Mouse (Mus musculus) ES-E14 (cell line): ENCODE data around the gene Ddx19a. TPM values are rescaled to one million over a fixed set of nuclear protein-coding genes. Genes with fewer than 3 reads are reported as not detected.
A peak's percentile ranks its signal among the peaks of the same experiment; 100 is the strongest.
"Not testable (repeated sequence)": the region's sequence is repeated elsewhere in the genome, so short reads cannot be mapped to it uniquely, and the experiment has no call there.

Experiments
- DNase-seq: peaks from one replicate; pipeline ENCODE4 v3.0.0-alpha.2; 2013; ENCODE audit warnings: low read depth, low spot score
- H3K27ac ChIP-seq: 2 replicates; pipeline ENCODE4 v1.5.1; 2012; ENCODE audit warnings: low read depth, mild to moderate bottlenecking, low read length, moderate library complexity, mixed read lengths; ENCODE audit not compliant: poor library complexity, insufficient read depth, severe bottlenecking
- H3K36me3 ChIP-seq: 2 replicates; pipeline ENCODE4 v1.6.1; 2012; ENCODE audit warnings: mild to moderate bottlenecking, low read length, moderate library complexity, mixed read lengths; ENCODE audit not compliant: control insufficient read depth, poor library complexity, insufficient read depth, severe bottlenecking
- H3K4me1 ChIP-seq, 2 experiments: fragments of 150-350 bp in 1 of 2; sonication (generic) in 1 of 2; 2 replicates each; pipeline ENCODE4 v1.6.1; 2012; ENCODE audit warnings: low read length in 2 of 2, mild to moderate bottlenecking in 1 of 2, mixed read lengths in 1 of 2; ENCODE audit not compliant: control insufficient read depth in 2 of 2, insufficient read depth in 2 of 2, poor library complexity in 1 of 2
- H3K4me3 ChIP-seq, 2 experiments: fragments of 150-350 bp in 1 of 2; sonication (generic) in 1 of 2; 2 replicates each; pipeline ENCODE4 v1.5.1; 2012; ENCODE audit warnings: low read length in 2 of 2, low read depth in 1 of 2, mild to moderate bottlenecking in 1 of 2, mixed read lengths in 1 of 2; ENCODE audit not compliant: insufficient read depth in 1 of 2, poor library complexity in 1 of 2, severe bottlenecking in 1 of 2
- H3K9ac ChIP-seq: 2 replicates; pipeline ENCODE4 v1.6.1; 2012; ENCODE audit warnings: low read depth, mild to moderate bottlenecking, low read length, mixed read lengths; ENCODE audit not compliant: poor library complexity, insufficient read depth, severe bottlenecking
- H3K9me3 ChIP-seq: fragments of 150-350 bp; sonication (generic); 2 replicates; pipeline ENCODE4 v1.6.1; 2012; ENCODE audit warnings: low read depth, mild to moderate bottlenecking, low read length; ENCODE audit not compliant: control insufficient read depth, insufficient read depth
- CHD2 ChIP-seq: IDR thresholded peaks from 2 replicates; pipeline ENCODE4 v1.6.1; 2014; ENCODE audit warnings: mild to moderate bottlenecking, low read depth, low read length, inconsistent platforms
- HCFC1 ChIP-seq: IDR thresholded peaks from 2 replicates; pipeline ENCODE4 v1.6.1; 2012; ENCODE audit warnings: low read length, inconsistent platforms, borderline replicate concordance; ENCODE audit not compliant: insufficient read depth
- MAFK ChIP-seq: IDR thresholded peaks from 2 replicates; pipeline ENCODE4 v1.6.1; 2014; ENCODE audit warnings: mild to moderate bottlenecking, low read depth, low read length, inconsistent platforms; ENCODE audit not compliant: insufficient read depth
- ZC3H11A ChIP-seq: IDR thresholded peaks from 2 replicates; pipeline ENCODE4 v1.6.1; 2012; ENCODE audit warnings: low read depth, mild to moderate bottlenecking, inconsistent platforms, low read length, borderline replicate concordance
- ZNF384 ChIP-seq: IDR thresholded peaks from 2 replicates; pipeline ENCODE4 v1.6.1; 2012; ENCODE audit warnings: low read depth, low read length, inconsistent platforms
- in situ Hi-C, 2 experiments: fragments of 600-800 bp; cut with MboI; formaldehyde crosslinking; loops; one replicate each; pipeline ENCODE4 v1.15.1; 2025; ENCODE audit warnings: low sequenced_read_pairs in 2 of 2, inconsistent platforms in 1 of 2; ENCODE audit not compliant: unreplicated experiment in 2 of 2
- total RNA-seq: library from RNA; depleted of rRNA; stranded (reverse); fragments of 300-350 nt; gene quantifications from 2 replicates; pipeline ENCODE4 v1.2.3, GENCODE M21; 2012

The Ddx19a gene
- total RNA-seq, 1 experiment, result 35.5 TPM

GRCm38 (mm10) chr8:111029589-111029988 lies 32.0 kb upstream of the Ddx19a start:
- peak; percentile 85 for DNase-seq
- in situ Hi-C loops, result no loop called here
- peak overlapping the region; percentile 41 to 70; a peak in 3 of 4 replicates for H3K4me3 ChIP-seq

GRCm38 (mm10) chr8:111027391-111027937 lies 29.9 kb upstream of the Ddx19a start:
- Histone ChIP-seq H3K4me3 (peak overlapping the region; percentile 84 to 87), H3K36me3 (no peaks in the 10 kb centered on the region), H3K9ac (peak overlapping the region; percentile 90), H3K9me3 (no peaks in the 10 kb centered on the region), H3K4me1 (peaks cover 0 to 3% of the 10 kb centered on the region in 2 experiments; a peak in 2 of 4 replicates), H3K27ac (no peak overlapping the region; the same call in 1 of the 2 replicates)
- peak; percentile 79; the same call in 1 of the 2 replicates for TF ChIP-seq HCFC1
- no peak for TF ChIP-seq ZC3H11A
- no peak for TF ChIP-seq MAFK
- TF ChIP-seq ZNF384, result no peak
- TF ChIP-seq CHD2, result no peak
- in situ Hi-C loops, result no loop called here
- peak; percentile 53 for DNase-seq

More at GRCm38 (mm10) chr8:111029589-111029988, 32.0 kb upstream of the Ddx19a start:
- peaks cover 3 to 5% of the 10 kb centered on the region in 2 experiments; a peak in 3 of 4 replicates for H3K4me1 ChIP-seq
- H3K36me3 ChIP-seq, result no peaks in the 10 kb centered on the region
- H3K9ac ChIP-seq, result no peak overlapping the region
- TF ChIP-seq MAFK (no peak), HCFC1 (no peak), ZC3H11A (no peak), CHD2 (no peak), ZNF384 (no peak)
- H3K27ac ChIP-seq, result no peak overlapping the region
- H3K9me3 ChIP-seq, result no peaks in the 10 kb centered on the region

GRCm38 (mm10) chr8:111026609-111027008 lies 29.0 kb upstream of the Ddx19a start:
- H3K36me3 ChIP-seq, H3K9ac ChIP-seq, H3K4me1 ChIP-seq, in situ Hi-C loops, H3K9me3 ChIP-seq, H3K27ac ChIP-seq, DNase-seq, H3K4me3 ChIP-seq: not testable (repeated sequence)

- H3K4me3 ChIP-seq, H3K9me3 ChIP-seq, DNase-seq, H3K27ac ChIP-seq, H3K9ac ChIP-seq, in situ Hi-C loops, H3K4me1 ChIP-seq: not testable (repeated sequence)
- peaks cover 14% of the 10 kb centered on the region for H3K36me3 ChIP-seq
These were observed 12.8 kb upstream of the Ddx19a start for GRCm38 (mm10) chr8:111010230-111010991.
